Mouse (Mus musculus) gastrocnemius, postnatal 4 days (tissue): ENCODE results near the gene Rps19bp1. TPM values are rescaled to one million over a fixed set of nuclear protein-coding genes. Genes with fewer than 3 reads are reported as not detected.
A peak's percentile ranks its signal among the peaks of the same experiment; 100 is the strongest.

Source experiments
- DNase-seq, 2 experiments: peaks; one replicate each; pipeline ENCODE4 v3.0.0; 2021 to 2022; ENCODE audit warnings: low spot score in 2 of 2, mixed read lengths in 2 of 2
- long read RNA-seq, 2 experiments: library from polyadenylated mRNA; stranded (forward); transcript quantifications; one replicate each; pipeline ENCODE4 v2.0.0; 2021
- total RNA-seq, 2 experiments: library from RNA; stranded (reverse); gene quantifications; 2 replicates each; pipeline ENCODE4 v1.2.3; 2021

Rps19bp1 gene
- total RNA-seq, result 10 to 100 TPM; 23.8 to 26.4 TPM
- long read RNA-seq, experiment 1, transcript Rps19bp1-201 (4 exons, 838 nt), result major isoform, 33 of 35 reads
- long read RNA-seq, experiment 1, partial matches to known transcripts, result 1 of 35 reads
- long read RNA-seq, experiment 1, other reads (novel, unspliced or antisense), result 0 of 35 reads
- long read RNA-seq, experiment 2, transcript Rps19bp1-201 (4 exons, 838 nt), result major isoform, 29 of 31 reads
- long read RNA-seq, experiment 2, partial matches to known transcripts, result 1 of 31 reads
- long read RNA-seq, experiment 2, other reads (novel, unspliced or antisense), result 1 of 31 reads

- peak; percentile 73 to 89 for DNase-seq
These were observed at the start of gene Rps19bp1 for GRCm38 (mm10) chr15:80263610-80264575. Gene Rps19bp1, minus strand, starts transcription at chr15:80264315.

- no peak for DNase-seq
These were observed 42.0 kb upstream of the Rps19bp1 start for GRCm38 (mm10) chr15:80306146-80306545.

GRCm38 (mm10) chr15:80304188-80304587 lies 40.1 kb upstream of the Rps19bp1 start:
- no peak for DNase-seq

- no peak for DNase-seq
These were observed 39.7 kb upstream of the Rps19bp1 start for GRCm38 (mm10) chr15:80303779-80304178.

GRCm38 (mm10) chr15:80297146-80297545 lies 33.0 kb upstream of the Rps19bp1 start:
- DNase-seq, result no peak

GRCm38 (mm10) chr15:80289436-80289835 lies 25.3 kb upstream of the Rps19bp1 start:
- peak; percentile 37 to 60 for DNase-seq

GRCm38 (mm10) chr15:80288036-80288435 lies 23.9 kb upstream of the Rps19bp1 start:
- DNase-seq, result no peak

GRCm38 (mm10) chr15:80286851-80287415 lies 22.8 kb upstream of the Rps19bp1 start, which contains the start of gene Cacna1i:
Gene Cacna1i, plus strand, starts transcription at chr15:80287238.
- no peak for DNase-seq

GRCm38 (mm10) chr15:80280646-80281045 lies 16.5 kb upstream of the Rps19bp1 start:
- DNase-seq, result no peak

- DNase-seq, result no peak
These were observed 14.9 kb upstream of the Rps19bp1 start for GRCm38 (mm10) chr15:80279053-80279452.

- no peak for DNase-seq
These were observed 14.1 kb upstream of the Rps19bp1 start for GRCm38 (mm10) chr15:80278121-80278759.

GRCm38 (mm10) chr15:80277625-80278024 lies 13.5 kb upstream of the Rps19bp1 start:
- DNase-seq, result peak in 1 of 2 experiments; percentile 76

- no peak for DNase-seq
These were observed 13.0 kb upstream of the Rps19bp1 start for GRCm38 (mm10) chr15:80277107-80277506.

- no peak for DNase-seq
These were observed 7.8 kb upstream of the Rps19bp1 start for GRCm38 (mm10) chr15:80271858-80272396.

GRCm38 (mm10) chr15:80266281-80266680 lies 2.2 kb upstream of the Rps19bp1 start:
- peak; percentile 45 to 67 for DNase-seq

GRCm38 (mm10) chr15:80261100-80261499 lies 3.0 kb downstream of the Rps19bp1 start:
- DNase-seq, result no peak

- peak; percentile 75 to 84 for DNase-seq
These were observed 3.4 kb downstream of the Rps19bp1 start for GRCm38 (mm10) chr15:80260677-80261076.

- DNase-seq, result no peak
These were observed 4.6 kb downstream of the Rps19bp1 start for GRCm38 (mm10) chr15:80259406-80260045.

- no peak for DNase-seq
These were observed 5.6 kb downstream of the Rps19bp1 start for GRCm38 (mm10) chr15:80258240-80259170.
